Mouse (Mus musculus): ENCODE data around the gene Scarb1. TPM values are rescaled to one million over a fixed set of nuclear protein-coding genes. Genes with fewer than 3 reads are reported as not detected.

Scarb1 gene
- polyA plus RNA-seq, 1 experiment from 2014 or later: 44.4 TPM

DNA sequence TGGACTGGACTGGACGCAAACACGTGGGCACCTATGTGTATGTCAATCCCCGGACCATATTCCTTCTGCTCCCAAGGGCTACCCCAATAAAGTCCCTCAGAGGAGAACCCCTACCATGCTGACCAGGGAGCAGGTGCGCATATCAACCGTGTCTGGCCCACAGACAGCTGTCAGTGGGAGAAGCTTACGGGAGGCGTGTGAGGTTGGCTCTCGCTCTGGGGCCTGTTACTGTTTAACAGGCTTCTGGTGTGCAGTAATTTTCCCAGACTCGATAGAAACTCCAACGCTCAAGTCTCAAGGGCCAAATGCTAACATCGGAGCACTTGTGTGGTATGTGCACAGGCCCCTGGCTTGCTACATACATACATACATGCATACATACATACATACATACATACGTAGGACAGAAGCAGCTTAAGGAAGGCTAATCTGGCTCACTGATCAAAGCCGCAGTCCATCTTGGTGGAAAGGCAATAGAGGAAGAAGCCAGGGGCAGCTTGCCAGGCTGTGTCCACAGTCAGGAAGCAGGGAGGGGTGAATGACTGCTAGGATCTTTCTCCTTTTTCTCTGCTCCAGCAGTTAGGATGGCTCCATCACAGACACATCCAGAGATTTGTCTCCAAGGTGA is 27.8 kb downstream of the Scarb1 start:
- Histone ChIP-seq H3K9me3 (ENCODE audit: control insufficient read depth, low read length) (0 out of 2 replicates have a peak, but pooled peaks cover 4% of the 10 kb centered on the region), H3K4me1 (ENCODE audit: control insufficient read depth, insufficient read depth, low read length) (no peaks in the 10 kb centered on the region), H3K9ac (ENCODE audit: low read depth, low read length) (peak overlapping the region; percentile 14; the same call in 1 of the 2 replicates), H3K27me3 (replicated peaks; ENCODE audit: control insufficient read depth, insufficient read depth, low read length) (no peaks in the 10 kb centered on the region), H3K27ac (replicated peaks; ENCODE audit: low read depth, low read length) (no peak overlapping the region), H3K4me3 (ENCODE audit: low read depth, low read length) (no peak overlapping the region), H3K36me3 (ENCODE audit: control insufficient read depth, insufficient read depth, low read length) (no peaks in the 10 kb centered on the region), H3K4me2 (ENCODE audit: low read depth, low read length) (no peak overlapping the region)
- DNase-seq (ENCODE audit: low spot score): no peak
- WGBS: 77% methylated on average over 13 of the region's 13 CpGs
- no peak for ATAC-seq (ENCODE audit: low read depth)

DNA sequence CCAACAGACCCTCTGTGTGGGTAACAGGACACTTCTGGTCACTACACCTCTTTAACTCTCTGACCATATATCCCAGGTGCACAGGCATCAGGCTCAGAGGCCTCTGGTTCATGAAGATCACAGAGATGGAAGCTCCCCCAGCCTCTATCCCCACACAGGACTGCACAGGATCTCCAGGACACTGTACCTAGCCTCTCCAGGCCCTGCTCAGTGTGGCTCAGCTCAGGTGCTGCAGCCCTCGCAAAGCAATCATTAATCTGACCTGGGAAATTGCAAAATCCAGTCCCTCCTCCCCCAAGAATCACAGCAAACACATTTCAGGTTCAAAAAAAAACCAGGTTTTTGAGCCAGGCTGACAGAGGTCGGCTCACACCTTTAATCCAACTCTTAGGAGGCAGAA is 29.9 kb downstream of the Scarb1 start:
- no peak for ATAC-seq (ENCODE audit: low read depth)
- 69% methylated on average over 2 of the region's 2 CpGs for whole genome bisulfite sequencing
- H3K4me2 ChIP-seq (ENCODE audit: low read depth, low read length): no peak overlapping the region

DNA sequence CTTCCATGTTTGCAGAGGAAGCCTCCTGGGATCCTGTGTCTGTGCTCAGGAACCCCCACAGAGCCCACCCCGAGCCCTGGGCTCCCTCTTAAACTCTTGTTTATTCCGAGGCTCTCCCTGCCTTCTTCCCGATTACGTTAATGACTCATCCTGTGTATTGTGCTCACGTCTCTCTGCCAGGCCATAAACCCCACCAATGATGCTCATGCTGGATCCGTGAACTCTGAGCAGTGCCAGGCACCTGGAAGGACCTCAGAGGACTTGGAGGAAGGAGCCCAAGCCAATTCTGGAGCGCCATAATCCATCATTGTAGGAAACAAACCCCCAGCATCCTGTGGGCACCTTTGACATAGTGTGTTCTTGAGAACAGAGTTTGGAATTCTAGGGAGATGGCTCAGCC is 31.7 kb downstream of the Scarb1 start:
- Histone ChIP-seq H3K9ac (ENCODE audit: low read depth, low read length) (no peak overlapping the region), H3K4me1 (ENCODE audit: control insufficient read depth, insufficient read depth, low read length) (0 out of 2 replicates have a peak, but pooled peaks cover 4% of the 10 kb centered on the region), H3K27me3 (replicated peaks; ENCODE audit: control insufficient read depth, insufficient read depth, low read length) (no peaks in the 10 kb centered on the region), H3K4me3 (ENCODE audit: low read depth, low read length) (no peak overlapping the region), H3K36me3 (ENCODE audit: control insufficient read depth, insufficient read depth, low read length) (no peaks in the 10 kb centered on the region), H3K27ac (replicated peaks; ENCODE audit: low read depth, low read length) (no peak overlapping the region), H3K4me2 (ENCODE audit: low read depth, low read length) (no peak overlapping the region), H3K9me3 (ENCODE audit: control insufficient read depth, low read length) (no peaks in the 10 kb centered on the region)
- 80% methylated on average over 7 of the region's 7 CpGs for WGBS
- DNase-seq (ENCODE audit: low spot score) (no peak), ATAC-seq (ENCODE audit: low read depth) (no peak)

More for the DNA sequence above, 29.9 kb downstream of the Scarb1 start:
- no peaks in the 10 kb centered on the region for H3K27me3 ChIP-seq (replicated peaks; ENCODE audit: control insufficient read depth, insufficient read depth, low read length)
- H3K4me1 ChIP-seq (ENCODE audit: control insufficient read depth, insufficient read depth, low read length): no peaks in the 10 kb centered on the region
- 0 out of 2 replicates have a peak, but pooled peaks cover 1% of the 10 kb centered on the region for H3K9me3 ChIP-seq (ENCODE audit: control insufficient read depth, low read length)
- no peak overlapping the region for H3K27ac ChIP-seq (replicated peaks; ENCODE audit: low read depth, low read length)
- no peak overlapping the region for H3K9ac ChIP-seq (ENCODE audit: low read depth, low read length)
- no peaks in the 10 kb centered on the region for H3K36me3 ChIP-seq (ENCODE audit: control insufficient read depth, insufficient read depth, low read length)
- no peak for DNase-seq (ENCODE audit: low spot score)
- H3K4me3 ChIP-seq (ENCODE audit: low read depth, low read length): no peak overlapping the region

DNA sequence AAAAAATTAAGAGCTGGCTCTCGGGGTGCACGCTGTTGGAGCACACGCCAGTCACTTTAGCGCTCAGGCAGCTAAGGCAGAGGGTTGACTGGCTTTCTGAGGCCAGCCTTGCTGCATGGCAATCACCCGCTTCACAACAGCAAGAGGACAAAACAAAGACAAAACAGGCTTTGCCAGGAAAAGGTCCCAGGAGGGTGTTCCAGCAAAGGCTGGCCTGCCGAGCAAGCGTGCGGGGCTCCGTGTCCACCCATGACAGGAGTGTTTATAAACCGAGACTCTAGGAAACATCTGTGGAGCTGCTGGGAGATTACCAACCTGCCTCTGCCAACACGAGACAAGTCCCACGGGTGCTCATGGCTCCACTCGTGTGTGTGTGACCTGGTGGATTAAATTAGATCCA is 34.1 kb downstream of the Scarb1 start:
- no peak overlapping the region for H3K4me3 ChIP-seq (ENCODE audit: low read depth, low read length)
- H3K27me3 ChIP-seq (replicated peaks; ENCODE audit: control insufficient read depth, insufficient read depth, low read length): no peaks in the 10 kb centered on the region
- no peaks in the 10 kb centered on the region for H3K9me3 ChIP-seq (ENCODE audit: control insufficient read depth, low read length)
- 0 out of 2 replicates have a peak, but pooled peaks cover 4% of the 10 kb centered on the region for H3K4me1 ChIP-seq (ENCODE audit: control insufficient read depth, insufficient read depth, low read length)
- H3K27ac ChIP-seq (replicated peaks; ENCODE audit: low read depth, low read length): no peak overlapping the region
- WGBS: 61% methylated on average over 13 of the region's 13 CpGs
- H3K9ac ChIP-seq (ENCODE audit: low read depth, low read length): no peak overlapping the region
- DNase-seq (ENCODE audit: low spot score) (no peak), ATAC-seq (ENCODE audit: low read depth) (no peak)
- H3K4me2 ChIP-seq (ENCODE audit: low read depth, low read length): no peak overlapping the region
- peaks cover 9% of the 10 kb centered on the region; the same call in 1 of the 2 replicates for H3K36me3 ChIP-seq (ENCODE audit: control insufficient read depth, insufficient read depth, low read length)

DNA sequence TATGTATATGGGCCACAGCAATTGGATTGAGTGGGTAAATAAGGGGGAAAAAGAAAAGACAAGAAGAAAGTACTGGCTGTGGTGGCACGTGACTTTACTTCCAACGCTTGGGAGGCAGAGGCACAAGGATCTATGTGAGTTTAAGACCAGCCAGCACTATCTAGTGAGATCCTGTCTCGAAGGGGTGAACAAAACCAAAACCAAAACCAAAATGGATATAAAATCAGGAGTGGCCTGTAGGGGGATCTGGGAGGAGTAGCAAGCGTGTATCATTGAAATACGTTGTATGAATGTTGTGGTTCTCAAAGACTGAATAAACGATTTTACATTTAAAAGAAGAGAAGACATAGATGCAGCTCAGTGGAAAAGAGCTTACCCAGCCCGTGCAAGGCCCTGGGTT is 34.5 kb downstream of the Scarb1 start:
- Histone ChIP-seq H3K4me3 (ENCODE audit: low read depth, low read length) (no peak overlapping the region), H3K36me3 (ENCODE audit: control insufficient read depth, insufficient read depth, low read length) (peaks cover 12% of the 10 kb centered on the region; the same call in 1 of the 2 replicates), H3K9me3 (ENCODE audit: control insufficient read depth, low read length) (no peaks in the 10 kb centered on the region), H3K27me3 (replicated peaks; ENCODE audit: control insufficient read depth, insufficient read depth, low read length) (no peaks in the 10 kb centered on the region), H3K27ac (replicated peaks; ENCODE audit: low read depth, low read length) (no peak overlapping the region), H3K4me2 (ENCODE audit: low read depth, low read length) (no peak overlapping the region), H3K9ac (ENCODE audit: low read depth, low read length) (no peak overlapping the region), H3K4me1 (ENCODE audit: control insufficient read depth, insufficient read depth, low read length) (0 out of 2 replicates have a peak, but pooled peaks cover 4% of the 10 kb centered on the region)
- WGBS: 80% methylated on average over 7 of the region's 7 CpGs
- ATAC-seq (ENCODE audit: low read depth) (no peak), DNase-seq (ENCODE audit: low spot score) (no peak)

DNA sequence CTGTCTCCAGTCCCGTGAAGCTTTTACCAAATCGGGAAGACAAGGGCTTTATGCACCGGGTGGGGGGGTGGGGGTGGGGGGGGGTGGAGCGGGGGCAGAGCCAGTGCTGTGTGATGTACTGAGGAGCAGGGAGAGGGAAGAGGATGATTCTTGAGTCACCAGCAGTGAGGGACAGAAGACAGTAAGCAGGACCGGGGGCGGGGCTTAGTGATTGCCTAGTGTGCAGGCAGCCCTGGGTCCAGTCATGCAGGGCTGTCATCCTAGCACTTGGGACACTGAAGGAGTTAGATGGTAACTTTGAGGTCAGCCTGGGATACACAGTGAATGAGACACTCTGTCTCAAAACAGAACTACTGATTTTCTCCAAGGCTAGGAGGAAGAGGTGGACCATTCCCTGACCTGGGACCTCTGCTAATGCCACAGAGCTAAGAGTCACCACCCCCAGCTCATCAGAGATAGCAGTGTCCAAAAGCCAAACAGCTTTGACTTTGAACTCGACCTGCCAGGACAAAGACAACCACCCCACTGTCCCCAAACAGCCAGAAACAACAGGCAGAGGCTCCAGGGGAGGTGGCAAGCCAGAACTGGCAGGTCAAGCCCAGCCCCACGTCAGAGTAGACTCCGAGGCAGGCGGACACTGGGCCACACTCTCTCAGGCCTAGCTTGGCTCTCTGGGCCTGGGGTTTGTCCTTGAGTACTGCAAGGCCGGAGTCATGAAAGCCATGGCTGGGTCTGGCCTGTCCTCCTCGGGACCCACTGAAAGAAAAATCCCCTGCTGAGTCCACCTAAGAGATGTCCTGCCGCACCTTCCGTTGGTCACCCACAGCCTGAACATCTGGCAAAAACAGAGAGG is 35.4 kb downstream of the Scarb1 start:
- WGBS: 57% methylated on average over 14 of the region's 14 CpGs
- Histone ChIP-seq H3K36me3 (ENCODE audit: control insufficient read depth, insufficient read depth, low read length) (peaks cover 16% of the 10 kb centered on the region; the same call in 1 of the 2 replicates), H3K4me2 (ENCODE audit: low read depth, low read length) (no peak overlapping the region), H3K27me3 (replicated peaks; ENCODE audit: control insufficient read depth, insufficient read depth, low read length) (no peaks in the 10 kb centered on the region), H3K9ac (ENCODE audit: low read depth, low read length) (no peak overlapping the region), H3K4me3 (ENCODE audit: low read depth, low read length) (no peak overlapping the region), H3K9me3 (ENCODE audit: control insufficient read depth, low read length) (no peaks in the 10 kb centered on the region), H3K27ac (replicated peaks; ENCODE audit: low read depth, low read length) (no peak overlapping the region), H3K4me1 (ENCODE audit: control insufficient read depth, insufficient read depth, low read length) (0 out of 2 replicates have a peak, but pooled peaks cover 4% of the 10 kb centered on the region)
- ATAC-seq (ENCODE audit: low read depth): 0 out of 2 replicates have a peak, but pooled peaks have one; percentile 35
- no peak for DNase-seq (ENCODE audit: low spot score)

DNA sequence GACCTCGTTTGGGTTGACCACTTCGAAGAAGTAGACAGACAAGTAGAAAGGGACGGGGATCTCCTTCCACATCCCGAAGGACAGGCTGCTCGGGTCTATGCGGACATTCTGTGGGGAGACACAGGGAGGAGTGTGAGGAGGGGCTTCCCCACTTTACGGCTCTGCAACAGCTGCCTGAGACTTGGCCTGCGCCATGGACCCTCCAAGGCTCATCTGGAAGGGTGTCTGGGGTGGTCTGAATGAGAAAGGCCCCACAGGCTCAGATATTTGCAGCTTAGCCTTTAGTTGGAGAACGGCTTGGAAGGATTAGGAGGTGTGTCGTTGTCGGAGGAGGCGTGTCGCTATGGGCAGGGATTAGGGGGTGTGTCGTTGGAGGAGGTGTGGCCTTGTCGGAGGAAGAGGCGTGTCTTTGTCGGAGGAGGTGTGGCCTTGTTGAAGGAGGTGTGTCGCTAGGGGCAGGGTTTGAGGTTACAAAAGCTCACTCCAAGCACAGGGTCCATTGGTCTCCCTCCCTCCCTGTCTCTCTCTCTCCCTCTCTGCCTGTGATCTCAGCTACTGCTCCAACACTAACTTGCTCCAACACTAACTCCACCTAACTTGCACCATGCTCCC is 36.5 kb downstream of the Scarb1 start:
- Histone ChIP-seq H3K4me1 (ENCODE audit: control insufficient read depth, insufficient read depth, low read length) (0 out of 2 replicates have a peak, but pooled peaks cover 4% of the 10 kb centered on the region), H3K27ac (replicated peaks; ENCODE audit: low read depth, low read length) (no peak overlapping the region), H3K4me3 (ENCODE audit: low read depth, low read length) (no peak overlapping the region), H3K27me3 (replicated peaks; ENCODE audit: control insufficient read depth, insufficient read depth, low read length) (no peaks in the 10 kb centered on the region), H3K9ac (ENCODE audit: low read depth, low read length) (no peak overlapping the region), H3K9me3 (ENCODE audit: control insufficient read depth, low read length) (no peaks in the 10 kb centered on the region), H3K4me2 (ENCODE audit: low read depth, low read length) (no peak overlapping the region; the same call in 1 of the 2 replicates), H3K36me3 (ENCODE audit: control insufficient read depth, insufficient read depth, low read length) (peaks cover 27% of the 10 kb centered on the region)
- DNase-seq (ENCODE audit: low spot score) (peak; percentile 75), ATAC-seq (ENCODE audit: low read depth) (peak; percentile 77)
- WGBS: 26% methylated on average over 18 of the region's 18 CpGs

DNA sequence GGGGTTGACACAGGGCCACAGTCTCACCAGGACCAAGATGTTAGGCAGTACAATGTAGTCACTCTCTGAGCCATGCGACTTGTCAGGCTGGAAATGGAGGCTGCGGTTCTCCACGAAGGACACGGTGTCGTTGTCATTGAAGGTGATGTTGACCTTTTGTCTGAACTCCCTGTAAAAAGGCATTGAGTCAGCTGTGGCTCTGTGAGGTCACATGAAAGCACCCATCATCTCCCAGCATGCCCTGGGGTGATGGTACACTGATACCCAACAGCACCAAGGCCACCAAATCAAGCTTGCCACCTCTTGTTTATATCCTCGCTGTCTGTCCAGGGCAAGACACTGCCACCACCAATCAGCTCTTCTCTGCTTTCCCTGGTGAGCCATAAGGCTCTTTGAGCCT is 37.8 kb downstream of the Scarb1 start:
- H3K27me3 ChIP-seq (replicated peaks; ENCODE audit: control insufficient read depth, insufficient read depth, low read length): no peaks in the 10 kb centered on the region
- H3K9me3 ChIP-seq (ENCODE audit: control insufficient read depth, low read length): no peaks in the 10 kb centered on the region
- ATAC-seq (ENCODE audit: low read depth): no peak
- H3K4me1 ChIP-seq (ENCODE audit: control insufficient read depth, insufficient read depth, low read length): 0 out of 2 replicates have a peak, but pooled peaks cover 4% of the 10 kb centered on the region
- no peak overlapping the region for H3K9ac ChIP-seq (ENCODE audit: low read depth, low read length)
- no peak for DNase-seq (ENCODE audit: low spot score)
- H3K36me3 ChIP-seq (ENCODE audit: control insufficient read depth, insufficient read depth, low read length): peaks cover 39% of the 10 kb centered on the region
- 93% methylated on average over 6 of the region's 6 CpGs for WGBS
- H3K4me2 ChIP-seq (ENCODE audit: low read depth, low read length): no peak overlapping the region
- H3K4me3 ChIP-seq (ENCODE audit: low read depth, low read length): no peak overlapping the region
- no peak overlapping the region for H3K27ac ChIP-seq (replicated peaks; ENCODE audit: low read depth, low read length)

All from embryonic facial prominence, embryonic 14.5 days (tissue).